Mouse (Mus musculus): ENCODE data around the gene Spag7.

- TF ChIP-seq POLR2A (IDR thresholded peaks at IDR 0.05; ENCODE audit: low read depth, low read length) (no peak), CTCF (IDR thresholded peaks at IDR 0.05; ENCODE audit: borderline replicate concordance, insufficient read depth, low read length) (no peak)
These were observed 10.3 kb downstream of the Spag7 start for GRCm38 (mm10) chr11:70658942-70659341.

Measured in embryonic fibroblast, embryonic 13.5 days (primary cell).